Mouse (Mus musculus) CH12.LX (cell line): ENCODE results near the gene Traf4. TPM values are rescaled to one million over a fixed set of nuclear protein-coding genes. Genes with fewer than 3 reads are reported as not detected.

Source experiments
- DNase-seq: peaks from one replicate; pipeline ENCODE4 v3.0.0-alpha.2; 2013; ENCODE audit errors: extremely low read depth
- H3K27ac ChIP-seq: 2 replicates; pipeline ENCODE4 v1.5.1; 2012; ENCODE audit warnings: low read depth, mild to moderate bottlenecking, control low read depth, moderate library complexity; ENCODE audit not compliant: insufficient read depth
- H3K27me3 ChIP-seq: replicated peaks from 2 replicates; pipeline ENCODE3; 2012; ENCODE audit warnings: inconsistent platforms
- H3K36me3 ChIP-seq, 2 experiments: replicated peaks in 1 of 2; 2 replicates each; pipeline versions ENCODE3 to v1.6.1; 2012; ENCODE audit warnings: inconsistent platforms in 1 of 2, low read length in 1 of 2, mild to moderate bottlenecking in 1 of 2, mixed read lengths in 1 of 2, moderate library complexity in 1 of 2; ENCODE audit not compliant: control insufficient read depth in 1 of 2, insufficient read depth in 1 of 2
- H3K4me1 ChIP-seq, 2 experiments: 2 replicates each; pipeline ENCODE4 v1.6.1; 2012; ENCODE audit warnings: inconsistent platforms in 1 of 2, moderate library complexity in 1 of 2; ENCODE audit not compliant: insufficient read depth in 2 of 2, control insufficient read depth in 1 of 2
- H3K4me2 ChIP-seq: 2 replicates; pipeline ENCODE4 v1.6.1; 2012; ENCODE audit warnings: low read depth, mild to moderate bottlenecking, control low read depth; ENCODE audit not compliant: poor library complexity, insufficient read depth, severe bottlenecking
- H3K4me3 ChIP-seq, 3 experiments: fragments of 150-350 bp in 1 of 3; sonication (generic) in 1 of 3; replicated peaks in 1 of 3; 2 replicates each; pipeline versions ENCODE3 to v1.5.1; 2011 to 2012; ENCODE audit warnings: low read depth in 2 of 3, low read length in 2 of 3, mild to moderate bottlenecking in 2 of 3, moderate library complexity in 2 of 3, control low read depth in 1 of 3, improper control_type of control experiment in 1 of 3, inconsistent platforms in 1 of 3, mixed read lengths in 1 of 3; ENCODE audit not compliant: poor library complexity in 1 of 3
- H3K79me2 ChIP-seq: replicated peaks from 2 replicates; pipeline ENCODE4 v1.6.1; 2012; ENCODE audit warnings: mild to moderate bottlenecking, moderate library complexity; ENCODE audit not compliant: control insufficient read depth, poor library complexity, insufficient read depth, severe bottlenecking; ENCODE audit errors: extremely low read depth
- H3K9ac ChIP-seq: 2 replicates; pipeline ENCODE4 v1.6.1; 2012; ENCODE audit warnings: low read depth, mild to moderate bottlenecking, control low read depth, moderate library complexity; ENCODE audit not compliant: insufficient read depth
- H3K9me3 ChIP-seq: replicated peaks from 2 replicates; pipeline ENCODE3; 2012; ENCODE audit warnings: low read length, inconsistent platforms, mixed read lengths
- BHLHE40 ChIP-seq: IDR thresholded peaks from 2 replicates; pipeline ENCODE4 v1.6.1; 2011; ENCODE audit warnings: mild to moderate bottlenecking, low read depth, low read length, improper control_type of control experiment
- E2F4 ChIP-seq: IDR thresholded peaks from 2 replicates; pipeline ENCODE4 v1.6.1; 2011; ENCODE audit warnings: low read depth, low read length, improper control_type of control experiment; ENCODE audit not compliant: insufficient replicate concordance
- EP300 ChIP-seq: IDR thresholded peaks from 2 replicates; pipeline ENCODE4 v1.6.1; 2011; ENCODE audit warnings: low read length, improper control_type of control experiment
- IRF4 ChIP-seq: IDR thresholded peaks from 2 replicates; pipeline ENCODE4 v1.6.1; 2014; ENCODE audit warnings: low read depth, mild to moderate bottlenecking, inconsistent platforms, low read length, improper control_type of control experiment
- KAT2A ChIP-seq: IDR thresholded peaks from 2 replicates; pipeline ENCODE4 v1.6.1; 2012; ENCODE audit warnings: low read length, improper control_type of control experiment, inconsistent platforms; ENCODE audit not compliant: insufficient replicate concordance
- MAFK ChIP-seq: IDR thresholded peaks from 2 replicates; pipeline ENCODE4 v1.6.1; 2011; ENCODE audit warnings: low read length, improper control_type of control experiment; ENCODE audit not compliant: insufficient replicate concordance
- MEF2A ChIP-seq: IDR thresholded peaks from 2 replicates; pipeline ENCODE4 v1.6.1; 2014; ENCODE audit warnings: low read depth, mild to moderate bottlenecking, inconsistent platforms, low read length, improper control_type of control experiment, borderline replicate concordance
- MXI1 ChIP-seq: IDR thresholded peaks from 2 replicates; pipeline ENCODE4 v1.6.1; 2011; ENCODE audit warnings: mild to moderate bottlenecking, low read depth, low read length, improper control_type of control experiment
- NRF1 ChIP-seq: IDR thresholded peaks from 2 replicates; pipeline ENCODE4 v1.6.1; 2014; ENCODE audit warnings: low read depth, mild to moderate bottlenecking, inconsistent platforms, low read length, improper control_type of control experiment, moderate library complexity
- PAX5 ChIP-seq: IDR thresholded peaks from 2 replicates; pipeline ENCODE4 v1.6.1; 2012; ENCODE audit warnings: low read length, inconsistent platforms, mixed read lengths
- RCOR1 ChIP-seq: conservative IDR thresholded peaks from 2 replicates; pipeline ENCODE4 v1.6.1; 2012; ENCODE audit warnings: low read depth, mild to moderate bottlenecking, inconsistent platforms, low read length, improper control_type of control experiment
- SMC3 ChIP-seq: IDR thresholded peaks from 2 replicates; pipeline ENCODE4 v1.6.1; 2011; ENCODE audit warnings: low read depth, low read length, improper control_type of control experiment
- TBP ChIP-seq: conservative IDR thresholded peaks from 2 replicates; pipeline ENCODE4 v1.6.1; 2011; ENCODE audit warnings: low read depth, low read length, improper control_type of control experiment
- TCF12 ChIP-seq: IDR thresholded peaks from 2 replicates; pipeline ENCODE4 v1.6.1; 2014; ENCODE audit warnings: low read depth, mild to moderate bottlenecking, inconsistent platforms, low read length, improper control_type of control experiment
- UBTF ChIP-seq: IDR thresholded peaks from 2 replicates; pipeline ENCODE4 v1.6.1; 2012; ENCODE audit warnings: low read depth, mild to moderate bottlenecking, inconsistent platforms, low read length, improper control_type of control experiment, moderate library complexity
- USF1 ChIP-seq: IDR thresholded peaks from 2 replicates; pipeline ENCODE4 v1.6.1; 2014; ENCODE audit warnings: low read depth, mild to moderate bottlenecking, inconsistent platforms, low read length, improper control_type of control experiment
- USF2 ChIP-seq: conservative IDR thresholded peaks from 2 replicates; pipeline ENCODE4 v1.6.1; 2011; ENCODE audit warnings: low read depth, low read length, improper control_type of control experiment
- ZC3H11A ChIP-seq: IDR thresholded peaks from 2 replicates; pipeline ENCODE4 v1.6.1; 2012; ENCODE audit warnings: low read depth, mild to moderate bottlenecking, inconsistent platforms, low read length, improper control_type of control experiment
- ZMIZ1 ChIP-seq: IDR thresholded peaks from 2 replicates; pipeline ENCODE4 v1.6.1; 2012; ENCODE audit warnings: low read depth, mild to moderate bottlenecking, inconsistent platforms, low read length, improper control_type of control experiment
- ZNF384 ChIP-seq: IDR thresholded peaks from 2 replicates; pipeline ENCODE4 v1.6.1; 2012; ENCODE audit warnings: low read depth, low read length, improper control_type of control experiment, inconsistent platforms
- dilution Hi-C: fragments of 300-500 bp; cut with MboI; formaldehyde crosslinking; loops from 2 replicates; pipeline ENCODE4 v1.14.3; 2020; ENCODE audit warnings: low sequenced_read_pairs; ENCODE audit not compliant: extremely low pct_unique_long_range_greater_than_20kb, extremely low pct_ligation_motif_present
- in situ Hi-C: fragments of 300-500 bp; cut with MboI; formaldehyde crosslinking; loops from 3 replicates; pipeline ENCODE4 v1.14.3; 2019; ENCODE audit warnings: low sequenced_read_pairs, low pct_ligation_motif_present, low pct_unique_long_range_greater_than_20kb, mixed read lengths
- polyA plus RNA-seq: library from polyadenylated mRNA; unstranded; fragments of >175 nt; gene quantifications from 2 replicates; pipeline ENCODE4 v1.2.1, GENCODE M21; 2012; ENCODE audit warnings: low read depth; ENCODE audit not compliant: insufficient read length
- total RNA-seq, 2 experiments: library from RNA; depleted of rRNA; stranded (reverse); fragments of 300-350 nt in 1 of 2; fragments of >200 nt in 1 of 2; gene quantifications; 2 replicates each; pipeline ENCODE4 v1.2.3; 2012 to 2014

Traf4 gene
- total and polyA plus RNA-seq, 3 experiments = 20.8 to 68.7 (median 55.9) TPM

DNA sequence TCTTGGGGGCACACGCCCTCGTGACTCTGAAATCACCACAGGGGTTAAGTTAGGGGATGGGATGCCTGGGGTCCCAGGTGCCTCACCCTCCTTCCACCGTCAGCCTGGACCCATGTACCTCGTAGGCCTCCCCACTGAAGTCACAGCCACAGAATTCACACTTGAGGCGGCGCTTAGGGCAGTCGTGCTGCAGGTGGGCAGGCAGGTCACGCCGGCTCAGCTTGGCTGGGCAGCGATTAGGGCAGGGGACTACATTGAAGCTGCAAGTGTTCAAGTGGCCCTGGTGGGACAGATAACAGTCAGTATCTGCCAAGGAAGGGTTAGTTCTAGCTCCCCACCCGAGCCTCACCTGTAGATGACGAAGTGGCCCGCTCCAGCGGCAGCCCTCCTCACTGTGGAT, 4.2 kb downstream of the Traf4 start:
- in situ Hi-C loops (no loop called here), dilution Hi-C loops (no loop called here)
- H3K4me1 ChIP-seq = peaks cover 24 to 51% of the 10 kb centered on the region in 2 experiments
- peak overlapping the region; percentile 10; the same call in 1 of the 2 replicates for H3K27ac ChIP-seq
- no peaks in the 10 kb centered on the region for H3K9me3 ChIP-seq
- H3K9ac ChIP-seq = no peak overlapping the region
- H3K4me2 ChIP-seq = no peak overlapping the region
- H3K27me3 ChIP-seq = no peaks in the 10 kb centered on the region
- H3K79me2 ChIP-seq = peaks cover 33% of the 10 kb centered on the region
- TF ChIP-seq BHLHE40 = no peak
- TF ChIP-seq RCOR1 = no peak
- no peak for TF ChIP-seq EP300
- no peak for TF ChIP-seq TBP
- TF ChIP-seq SMC3 = no peak
- TF ChIP-seq MXI1 = no peak
- TF ChIP-seq MEF2A = no peak
- no peak for TF ChIP-seq ZMIZ1
- no peak for TF ChIP-seq ZC3H11A
- TF ChIP-seq E2F4 = no peak
- no peak for TF ChIP-seq IRF4
- no peak for TF ChIP-seq PAX5
- TF ChIP-seq MAFK = no peak
- TF ChIP-seq NRF1 = no peak
- TF ChIP-seq TCF12 = no peak
- no peak for TF ChIP-seq USF2
- TF ChIP-seq USF1 = no peak
- no peak for TF ChIP-seq ZNF384
- TF ChIP-seq, all 38 proteins: peak for 0
- no peak for DNase-seq
- H3K4me3 ChIP-seq = no peak overlapping the region
- peaks cover 53 to 64% of the 10 kb centered on the region in 2 experiments for H3K36me3 ChIP-seq

DNA sequence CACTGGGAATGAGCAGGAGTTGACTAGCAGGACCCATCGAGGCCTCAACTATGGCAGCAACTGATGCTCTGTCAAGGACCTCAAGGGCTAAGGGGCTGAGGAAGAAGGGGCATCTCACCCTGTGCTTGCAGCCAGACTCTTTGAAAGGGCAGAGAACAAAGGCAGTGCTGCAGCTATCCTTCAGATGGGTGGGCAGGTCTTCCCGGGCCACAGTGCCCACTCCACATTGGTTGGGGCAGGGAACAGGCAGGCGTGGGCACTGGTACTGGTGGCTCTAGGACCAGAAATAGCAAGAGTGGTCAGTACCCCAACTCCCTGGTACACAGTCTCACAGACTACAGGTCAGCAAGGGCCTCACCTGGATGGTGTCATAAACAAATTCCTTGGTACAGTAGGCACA, 4.7 kb downstream of the Traf4 start:
- TF ChIP-seq MEF2A = no peak
- no peak for TF ChIP-seq KAT2A
- no peak for TF ChIP-seq USF2
- TF ChIP-seq UBTF = no peak
- Histone ChIP-seq H3K27ac (no peak overlapping the region), H3K27me3 (no peaks in the 10 kb centered on the region), H3K4me3 (no peak overlapping the region), H3K79me2 (peaks cover 33% of the 10 kb centered on the region), H3K9me3 (no peaks in the 10 kb centered on the region), H3K9ac (no peak overlapping the region), H3K4me2 (no peak overlapping the region), H3K36me3 (peaks cover 56 to 69% of the 10 kb centered on the region in 2 experiments), H3K4me1 (peaks cover 21 to 46% of the 10 kb centered on the region in 2 experiments)
- in situ Hi-C loops = no loop called here
- dilution Hi-C loops = no loop called here
- DNase-seq = no peak
